Mouse (Mus musculus) embryonic facial prominence, embryonic 12.5 days (tissue): ENCODE measurements around the gene Odc1. TPM values are rescaled to one million over a fixed set of nuclear protein-coding genes. Genes with fewer than 3 reads are reported as not detected.
A peak's percentile ranks its signal among the peaks of the same experiment; 100 is the strongest.

Experiments
- ATAC-seq: fragments of 200-750 bp; cut with Nextera tagmentation; 2 replicates; pipeline ENCODE4 v1.8.0; 2017; ENCODE audit not compliant: insufficient number of reproducible peaks, insufficient read depth, low FRiP score, low TSS enrichment
- H3K27ac ChIP-seq: fragments of 300-500 bp; sonication (generic); 2 replicates; pipeline ENCODE4 v1.5.1; 2016; ENCODE audit warnings: mild to moderate bottlenecking
- H3K27me3 ChIP-seq: fragments of 300-500 bp; sonication (generic); 2 replicates; pipeline ENCODE4 v1.6.1; 2016; ENCODE audit warnings: mild to moderate bottlenecking, moderate library complexity
- H3K36me3 ChIP-seq: fragments of 300-500 bp; sonication (generic); 2 replicates; pipeline ENCODE4 v1.6.1; 2016; ENCODE audit warnings: mild to moderate bottlenecking
- H3K4me1 ChIP-seq: fragments of 300-500 bp; sonication (generic); 2 replicates; pipeline ENCODE4 v1.6.1; 2016
- H3K4me2 ChIP-seq: fragments of 300-500 bp; sonication (generic); replicated peaks from 2 replicates; pipeline ENCODE4 v1.6.1; 2016; ENCODE audit warnings: mild to moderate bottlenecking, moderate library complexity
- H3K4me3 ChIP-seq: fragments of 300-500 bp; sonication (generic); 2 replicates; pipeline ENCODE4 v1.5.1; 2016; ENCODE audit warnings: mild to moderate bottlenecking
- H3K9ac ChIP-seq: fragments of 300-500 bp; sonication (generic); 2 replicates; pipeline ENCODE4 v1.6.1; 2016; ENCODE audit warnings: mild to moderate bottlenecking, moderate library complexity
- H3K9me3 ChIP-seq: fragments of 300-500 bp; sonication (generic); 2 replicates; pipeline ENCODE4 v1.6.1; 2016; ENCODE audit warnings: mild to moderate bottlenecking, moderate library complexity
- WGBS: fragments of 180-500 bp; shearing (Covaris S2); methylation state at CpG from one replicate; pipeline ENCODE4 v1.1.7; 2016; 5-methylcytosine and 5-hydroxymethylcytosine counted together
- polyA plus RNA-seq: library from polyadenylated mRNA; unstranded; fragments of >200 nt; fragmentation: Nextera tagmentation; extraction: Ambion mirVana; gene quantifications from 2 replicates; pipeline ENCODE4 v1.2.1, GENCODE M21; 2016

Gene Odc1
- 272 and 277 TPM in 2 replicates for polyA plus RNA-seq

DNA sequence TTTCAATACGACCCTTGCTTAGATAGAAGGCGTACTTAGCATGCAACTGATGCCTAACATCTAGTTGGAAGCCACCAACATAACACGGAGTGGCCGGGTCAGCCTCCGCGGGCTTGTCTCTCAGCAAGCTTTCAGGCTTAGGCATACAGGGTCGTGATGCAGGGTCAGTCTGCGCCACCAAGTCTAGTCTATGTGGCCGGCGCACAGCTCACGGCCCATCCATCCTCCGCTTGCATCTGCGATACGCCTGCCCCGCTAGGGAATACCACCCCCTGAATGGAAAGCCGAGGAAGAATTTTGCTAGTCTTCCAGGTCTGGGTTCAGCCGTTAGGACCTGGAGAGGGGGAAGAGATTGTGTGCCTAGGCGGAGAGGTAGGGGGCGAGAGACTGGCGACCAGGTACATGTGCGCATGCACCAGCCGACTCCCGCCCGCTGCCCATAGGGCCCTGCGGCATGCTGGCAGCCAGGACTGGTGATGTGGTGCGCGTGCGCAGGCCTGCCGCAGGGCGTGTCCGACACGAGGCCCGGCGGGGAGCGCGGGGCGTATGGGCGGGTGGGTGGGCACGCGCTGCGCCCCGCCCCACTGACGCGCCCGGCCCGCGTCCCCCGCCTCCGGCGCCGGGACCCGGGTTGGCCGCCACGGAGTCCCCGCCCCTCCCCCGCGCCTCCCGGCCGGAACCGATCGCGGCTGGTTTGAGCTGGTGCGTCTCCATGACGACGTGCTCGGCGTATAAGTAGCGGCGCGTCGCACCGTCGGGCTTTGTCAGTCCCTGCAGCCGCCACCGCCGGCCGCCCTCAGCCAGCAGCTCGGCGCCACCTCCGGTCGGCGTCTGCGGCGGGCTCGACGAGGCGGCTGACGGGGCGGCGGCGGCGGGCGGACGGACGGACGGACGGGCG, at the start of gene Odc1:
TSS of gene Odc1 (plus strand) at position 586 of the 898 bp plus-strand sequence.
- Histone ChIP-seq H3K27me3 (no peaks in the 10 kb centered on the region), H3K4me1 (peaks cover 11% of the 10 kb centered on the region; the same call in 1 of the 2 replicates), H3K4me3 (peak within 1 kb of the TSS; percentile 91), H3K27ac (peak within 1 kb of the TSS; percentile 91), H3K4me2 (peak within 1 kb of the TSS; percentile 73), H3K9ac (peak within 1 kb of the TSS; percentile 94), H3K36me3 (peaks cover 25% of the 10 kb centered on the region), H3K9me3 (no peaks in the 10 kb centered on the region)
- under 1% methylated on average over 89 of the region's 98 CpGs for WGBS
- ATAC-seq: peak; percentile 96

DNA sequence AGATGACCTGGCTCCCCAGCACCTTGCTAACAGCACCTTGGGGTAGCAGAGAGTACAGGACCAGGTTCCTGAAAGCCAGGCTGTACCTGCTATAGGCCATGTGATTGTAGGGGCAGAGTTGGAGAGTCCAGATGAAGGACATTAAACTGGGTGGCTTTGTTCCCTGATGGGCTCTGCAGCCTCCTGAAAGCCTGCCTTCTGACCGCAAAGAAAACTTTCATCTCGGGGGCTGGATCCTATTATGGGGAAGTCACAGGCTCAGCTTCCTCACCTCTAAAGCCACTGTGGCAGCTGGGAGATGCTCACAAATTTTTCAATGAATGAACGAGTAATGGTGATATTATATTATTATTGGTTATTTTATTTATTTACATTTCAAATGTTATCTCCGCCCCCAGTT, 49.8 kb upstream of the Odc1 start:
- Histone ChIP-seq H3K4me2 (no peak overlapping the region), H3K9me3 (no peaks in the 10 kb centered on the region), H3K27ac (no peak overlapping the region), H3K4me1 (peaks cover 8% of the 10 kb centered on the region), H3K36me3 (no peaks in the 10 kb centered on the region), H3K9ac (no peak overlapping the region), H3K27me3 (no peaks in the 10 kb centered on the region), H3K4me3 (no peak overlapping the region)
- 46% methylated on average over 4 of the region's 4 CpGs for WGBS
- no peak for ATAC-seq

- H3K27ac ChIP-seq: no peak overlapping the region
- 27% methylated on average over 8 of the region's 8 CpGs for WGBS
- H3K36me3 ChIP-seq: no peaks in the 10 kb centered on the region
- peaks cover 8% of the 10 kb centered on the region for H3K4me1 ChIP-seq
- no peak overlapping the region for H3K9ac ChIP-seq
- H3K27me3 ChIP-seq: no peaks in the 10 kb centered on the region
- 0 out of 2 replicates have a peak, but pooled peaks have one; percentile 52 for ATAC-seq
- no peak overlapping the region for H3K4me2 ChIP-seq
- no peaks in the 10 kb centered on the region for H3K9me3 ChIP-seq
- H3K4me3 ChIP-seq: no peak overlapping the region
Observed at GRCm38 (mm10) chr12:17495858-17496451, 48.6 kb upstream of the Odc1 start.

GRCm38 (mm10) chr12:17505620-17506074, 38.9 kb upstream of the Odc1 start:
- Histone ChIP-seq H3K4me1 (no peaks in the 10 kb centered on the region), H3K9ac (no peak overlapping the region), H3K27me3 (no peaks in the 10 kb centered on the region), H3K36me3 (no peaks in the 10 kb centered on the region), H3K9me3 (no peaks in the 10 kb centered on the region), H3K4me2 (no peak overlapping the region), H3K27ac (no peak overlapping the region), H3K4me3 (no peak overlapping the region)
- no peak for ATAC-seq
- WGBS: 32% methylated on average over 2 of the region's 2 CpGs

- 0 out of 2 replicates have a peak, but pooled peaks have one; percentile 22 for ATAC-seq
- WGBS: 62% methylated on average over 5 of the region's 5 CpGs
Observed at GRCm38 (mm10) chr12:17506117-17506993, 38.2 kb upstream of the Odc1 start.

DNA sequence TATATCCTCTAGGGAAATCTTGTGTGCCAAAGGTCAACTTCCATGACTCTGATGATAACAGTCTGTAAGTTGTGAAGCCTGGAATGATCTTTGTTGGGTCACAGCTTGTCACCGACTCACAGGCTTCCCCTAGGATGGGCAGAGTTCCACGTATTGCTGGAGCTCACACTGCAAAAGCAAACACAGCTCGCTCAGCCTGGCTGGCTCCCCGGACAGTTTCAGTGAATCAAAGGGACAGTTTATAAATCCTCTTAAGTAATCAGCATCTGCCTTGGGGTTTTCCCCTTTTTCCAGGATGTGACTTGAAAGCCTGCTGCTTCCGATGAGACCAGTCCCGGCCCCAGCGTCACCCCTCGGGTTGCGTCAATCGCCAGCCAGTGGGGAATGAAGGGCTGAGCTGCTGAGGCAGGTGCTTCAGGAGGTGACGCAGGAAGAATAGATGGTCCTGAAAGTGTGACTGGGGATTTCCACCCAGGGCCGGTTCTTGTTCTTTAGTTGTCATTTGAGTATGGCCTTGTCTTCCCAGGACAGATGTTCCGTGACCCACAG, 37.5 kb upstream of the Odc1 start:
- Histone ChIP-seq H3K4me3 (no peak overlapping the region), H3K36me3 (no peaks in the 10 kb centered on the region), H3K27ac (no peak overlapping the region), H3K4me2 (no peak overlapping the region), H3K27me3 (no peaks in the 10 kb centered on the region), H3K9ac (no peak overlapping the region), H3K4me1 (no peaks in the 10 kb centered on the region), H3K9me3 (no peaks in the 10 kb centered on the region)
- WGBS: 57% methylated on average over 13 of the region's 13 CpGs
- no peak for ATAC-seq

More at GRCm38 (mm10) chr12:17506117-17506993, 38.2 kb upstream of the Odc1 start:
- Histone ChIP-seq H3K36me3 (no peaks in the 10 kb centered on the region), H3K27me3 (no peaks in the 10 kb centered on the region), H3K27ac (no peak overlapping the region), H3K9me3 (no peaks in the 10 kb centered on the region), H3K9ac (no peak overlapping the region), H3K4me1 (no peaks in the 10 kb centered on the region), H3K4me3 (no peak overlapping the region), H3K4me2 (no peak overlapping the region)

GRCm38 (mm10) chr12:17509310-17509709, 35.3 kb upstream of the Odc1 start:
- no peak overlapping the region for H3K27ac ChIP-seq
- no peak overlapping the region for H3K9ac ChIP-seq
- no peak overlapping the region for H3K4me3 ChIP-seq
- no peak overlapping the region for H3K4me2 ChIP-seq
- no peaks in the 10 kb centered on the region for H3K4me1 ChIP-seq
- no peak for ATAC-seq
- no peaks in the 10 kb centered on the region for H3K36me3 ChIP-seq
- H3K9me3 ChIP-seq: no peaks in the 10 kb centered on the region
- WGBS: 89% methylated on average over 1 of the region's 1 CpGs
- no peaks in the 10 kb centered on the region for H3K27me3 ChIP-seq

GRCm38 (mm10) chr12:17510158-17510557, 34.4 kb upstream of the Odc1 start:
- no peak overlapping the region for H3K4me3 ChIP-seq
- 46% methylated on average over 12 of the region's 12 CpGs for WGBS

GRCm38 (mm10) chr12:17511019-17511418, 33.6 kb upstream of the Odc1 start:
- Histone ChIP-seq H3K4me1 (no peaks in the 10 kb centered on the region), H3K27ac (no peak overlapping the region), H3K4me2 (no peak overlapping the region), H3K36me3 (no peaks in the 10 kb centered on the region), H3K4me3 (no peak overlapping the region), H3K27me3 (no peaks in the 10 kb centered on the region), H3K9me3 (no peaks in the 10 kb centered on the region), H3K9ac (no peak overlapping the region)
- WGBS: 87% methylated on average over 6 of the region's 6 CpGs
- no peak for ATAC-seq

More at GRCm38 (mm10) chr12:17510158-17510557, 34.4 kb upstream of the Odc1 start:
- H3K9me3 ChIP-seq: no peaks in the 10 kb centered on the region
- H3K27me3 ChIP-seq: no peaks in the 10 kb centered on the region
- no peak overlapping the region for H3K27ac ChIP-seq
- H3K36me3 ChIP-seq: no peaks in the 10 kb centered on the region
- no peak overlapping the region for H3K9ac ChIP-seq
- H3K4me1 ChIP-seq: no peaks in the 10 kb centered on the region
- no peak overlapping the region for H3K4me2 ChIP-seq
- no peak for ATAC-seq

DNA sequence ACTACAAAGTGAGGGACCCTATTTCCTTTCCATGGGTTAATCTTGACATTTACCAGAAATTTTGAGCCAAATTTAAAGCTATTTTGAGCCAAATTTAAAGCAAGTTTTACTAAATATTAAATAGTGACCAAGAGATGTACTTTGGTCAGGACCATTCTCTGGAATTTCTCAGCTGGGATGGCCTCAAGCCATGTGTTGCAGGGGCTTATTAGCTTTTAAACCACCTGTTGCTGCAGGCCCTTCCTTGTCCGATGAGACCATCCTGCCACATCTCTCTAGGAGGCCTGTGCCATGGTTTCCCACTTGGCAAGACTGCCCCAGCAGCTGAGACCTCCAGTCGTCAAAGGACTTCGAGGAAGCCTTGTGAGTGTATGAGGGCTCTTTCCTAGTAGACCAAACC, 15.4 kb upstream of the Odc1 start:
- Histone ChIP-seq H3K4me1 (no peaks in the 10 kb centered on the region), H3K36me3 (no peaks in the 10 kb centered on the region), H3K27me3 (no peaks in the 10 kb centered on the region), H3K9ac (no peak overlapping the region), H3K9me3 (no peaks in the 10 kb centered on the region), H3K4me2 (no peak overlapping the region), H3K4me3 (no peak overlapping the region), H3K27ac (no peak overlapping the region)
- WGBS: 83% methylated on average over 3 of the region's 3 CpGs
- ATAC-seq: no peak

- Histone ChIP-seq H3K4me3 (no peak overlapping the region), H3K4me1 (no peaks in the 10 kb centered on the region), H3K4me2 (no peak overlapping the region), H3K27ac (no peak overlapping the region), H3K27me3 (no peaks in the 10 kb centered on the region), H3K9ac (no peak overlapping the region), H3K36me3 (no peaks in the 10 kb centered on the region), H3K9me3 (no peaks in the 10 kb centered on the region)
- ATAC-seq: no peak
- 85% methylated on average over 6 of the region's 6 CpGs for WGBS
Observed at GRCm38 (mm10) chr12:17529726-17530125, 14.9 kb upstream of the Odc1 start.
